Mouse (Mus musculus) embryonic facial prominence, embryonic 10.5 days (tissue): ENCODE data around the gene Recql5. TPM values are rescaled to one million over a fixed set of nuclear protein-coding genes. Genes with fewer than 3 reads are reported as not detected.

Experiments used
- DNase-seq: peaks from one replicate; pipeline ENCODE4 v3.0.0-alpha.2; 2017; ENCODE audit warnings: low spot score
- H3K27ac ChIP-seq: fragments of 300-500 bp; sonication (generic); replicated peaks from 2 replicates; pipeline ENCODE4 v1.5.1; 2016; ENCODE audit warnings: mild to moderate bottlenecking
- H3K27me3 ChIP-seq: fragments of 300-500 bp; sonication (generic); replicated peaks from 2 replicates; pipeline ENCODE4 v1.6.1; 2016; ENCODE audit warnings: low read depth, mild to moderate bottlenecking; ENCODE audit not compliant: poor library complexity, severe bottlenecking
- H3K36me3 ChIP-seq: fragments of 300-500 bp; sonication (generic); replicated peaks from 2 replicates; pipeline ENCODE4 v1.6.1; 2016; ENCODE audit warnings: mild to moderate bottlenecking, moderate library complexity
- H3K4me1 ChIP-seq: fragments of 300-500 bp; sonication (generic); 2 replicates; pipeline ENCODE4 v1.6.1; 2016
- H3K4me3 ChIP-seq: fragments of 300-500 bp; sonication (generic); 2 replicates; pipeline ENCODE4 v1.5.1; 2016; ENCODE audit warnings: mild to moderate bottlenecking, moderate library complexity
- H3K9me3 ChIP-seq: fragments of 300-500 bp; sonication (generic); 2 replicates; pipeline ENCODE4 v1.6.1; 2016; ENCODE audit warnings: mild to moderate bottlenecking
- WGBS: fragments of 180-500 bp; shearing (Covaris S2); methylation state at CpG from one replicate; pipeline ENCODE4 v1.1.7; 2016; 5-methylcytosine and 5-hydroxymethylcytosine counted together
- polyA plus RNA-seq: library from polyadenylated mRNA; unstranded; fragments of >200 nt; fragmentation: Nextera tagmentation; extraction: Ambion mirVana; gene quantifications from 2 replicates; pipeline ENCODE4 v1.2.1, GENCODE M21; 2016

Gene Recql5
- polyA plus RNA-seq, 1 experiment from 2014 or later: 27.9 TPM

- H3K27ac ChIP-seq: peak overlapping the region; percentile 70
- peaks cover 29% of the 10 kb centered on the region; the same call in 1 of the 2 replicates for H3K36me3 ChIP-seq
- peaks cover 64% of the 10 kb centered on the region for H3K4me1 ChIP-seq
- 77% methylated on average over 8 of the region's 8 CpGs for WGBS
- peak overlapping the region; percentile 25; the same call in 1 of the 2 replicates for H3K4me3 ChIP-seq
- H3K27me3 ChIP-seq: no peaks in the 10 kb centered on the region
- DNase-seq: no peak
- no peaks in the 10 kb centered on the region for H3K9me3 ChIP-seq
These were observed 28.9 kb downstream of the Recql5 start for GRCm38 (mm10) chr11:115904231-115904955.

- Histone ChIP-seq H3K4me1 (peaks cover 71% of the 10 kb centered on the region), H3K27me3 (no peaks in the 10 kb centered on the region)
- WGBS: 75% methylated on average over 11 of the region's 11 CpGs
These were observed 29.7 kb downstream of the Recql5 start for GRCm38 (mm10) chr11:115903384-115904230.

GRCm38 (mm10) chr11:115902831-115903230 is 30.4 kb downstream of the Recql5 start:
- Histone ChIP-seq H3K9me3 (no peaks in the 10 kb centered on the region), H3K27me3 (no peaks in the 10 kb centered on the region), H3K4me3 (no peak overlapping the region), H3K36me3 (peaks cover 18% of the 10 kb centered on the region; the same call in 1 of the 2 replicates), H3K27ac (peak overlapping the region; percentile 53), H3K4me1 (peaks cover 75% of the 10 kb centered on the region)
- no peak for DNase-seq
- WGBS: 89% methylated on average over 1 of the region's 1 CpGs

More at GRCm38 (mm10) chr11:115903384-115904230, 29.7 kb downstream of the Recql5 start:
- Histone ChIP-seq H3K27ac (peak overlapping the region; percentile 70), H3K36me3 (peaks cover 25% of the 10 kb centered on the region; the same call in 1 of the 2 replicates), H3K4me3 (no peak overlapping the region), H3K9me3 (no peaks in the 10 kb centered on the region)
- no peak for DNase-seq

- peaks cover 75% of the 10 kb centered on the region for H3K4me1 ChIP-seq
- H3K27ac ChIP-seq: peak overlapping the region; percentile 53
- no peak for DNase-seq
- peaks cover 22% of the 10 kb centered on the region for H3K36me3 ChIP-seq
- WGBS: 76% methylated on average over 5 of the region's 5 CpGs
- H3K9me3 ChIP-seq: no peaks in the 10 kb centered on the region
- H3K4me3 ChIP-seq: 0 out of 2 replicates have a peak overlapping the region, but pooled peaks have one; percentile 13
- H3K27me3 ChIP-seq: no peaks in the 10 kb centered on the region
These were observed 31.1 kb downstream of the Recql5 start for GRCm38 (mm10) chr11:115902177-115902576.

GRCm38 (mm10) chr11:115901338-115902161 is 31.7 kb downstream of the Recql5 start:
- peak overlapping the region; percentile 59 for H3K27ac ChIP-seq
- DNase-seq: no peak
- no peaks in the 10 kb centered on the region for H3K27me3 ChIP-seq

DNA sequence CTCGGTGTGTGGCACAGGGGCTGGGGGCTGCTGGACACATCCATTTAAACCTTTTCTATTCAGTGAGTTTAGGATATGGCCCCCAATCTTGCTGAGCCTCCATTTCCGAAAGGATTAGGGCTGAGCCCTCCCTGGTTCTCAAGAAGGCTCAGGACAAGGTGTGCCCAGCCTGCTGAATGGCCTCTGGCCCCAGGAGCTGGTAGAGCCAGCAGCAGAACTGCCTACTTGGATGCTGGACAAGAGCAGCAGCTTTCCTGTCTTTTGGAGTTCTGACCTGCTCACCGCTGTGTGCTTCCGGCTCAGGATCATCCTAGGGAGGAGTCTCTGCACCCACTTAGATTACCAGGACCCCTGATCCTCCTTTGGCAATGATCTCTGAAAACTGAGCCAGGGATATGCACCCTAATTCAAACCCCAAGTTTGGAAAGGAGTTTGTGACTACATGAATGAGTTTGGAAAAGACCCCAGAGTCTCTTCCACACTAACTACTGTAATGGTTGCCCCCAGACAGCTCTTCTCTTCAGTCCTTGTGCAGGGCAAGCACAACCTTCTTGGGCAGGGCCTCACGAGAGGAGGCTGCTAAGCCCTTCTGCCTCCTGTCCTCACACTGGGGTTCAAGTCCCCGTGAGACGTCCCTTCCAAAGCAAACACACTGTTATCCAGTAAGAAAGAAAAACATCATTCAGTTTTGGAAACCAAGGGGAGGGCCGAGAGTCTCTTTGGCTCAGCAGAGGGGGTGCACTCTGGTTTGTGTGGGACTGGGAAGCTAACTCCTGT is 32.5 kb downstream of the Recql5 start:
- Histone ChIP-seq H3K27me3 (no peaks in the 10 kb centered on the region), H3K36me3 (peaks cover 32% of the 10 kb centered on the region), H3K4me3 (peak overlapping the region; percentile 36), H3K9me3 (no peaks in the 10 kb centered on the region), H3K4me1 (peaks cover 68% of the 10 kb centered on the region), H3K27ac (peak overlapping the region; percentile 59)
- DNase-seq: no peak
- WGBS: 76% methylated on average over 8 of the region's 8 CpGs

More at GRCm38 (mm10) chr11:115901338-115902161, 31.7 kb downstream of the Recql5 start:
- WGBS: 84% methylated on average over 9 of the region's 9 CpGs
- H3K36me3 ChIP-seq: peaks cover 24% of the 10 kb centered on the region
- peaks cover 75% of the 10 kb centered on the region for H3K4me1 ChIP-seq
- H3K9me3 ChIP-seq: no peaks in the 10 kb centered on the region
- peak overlapping the region; percentile 13; the same call in 1 of the 2 replicates for H3K4me3 ChIP-seq

DNA sequence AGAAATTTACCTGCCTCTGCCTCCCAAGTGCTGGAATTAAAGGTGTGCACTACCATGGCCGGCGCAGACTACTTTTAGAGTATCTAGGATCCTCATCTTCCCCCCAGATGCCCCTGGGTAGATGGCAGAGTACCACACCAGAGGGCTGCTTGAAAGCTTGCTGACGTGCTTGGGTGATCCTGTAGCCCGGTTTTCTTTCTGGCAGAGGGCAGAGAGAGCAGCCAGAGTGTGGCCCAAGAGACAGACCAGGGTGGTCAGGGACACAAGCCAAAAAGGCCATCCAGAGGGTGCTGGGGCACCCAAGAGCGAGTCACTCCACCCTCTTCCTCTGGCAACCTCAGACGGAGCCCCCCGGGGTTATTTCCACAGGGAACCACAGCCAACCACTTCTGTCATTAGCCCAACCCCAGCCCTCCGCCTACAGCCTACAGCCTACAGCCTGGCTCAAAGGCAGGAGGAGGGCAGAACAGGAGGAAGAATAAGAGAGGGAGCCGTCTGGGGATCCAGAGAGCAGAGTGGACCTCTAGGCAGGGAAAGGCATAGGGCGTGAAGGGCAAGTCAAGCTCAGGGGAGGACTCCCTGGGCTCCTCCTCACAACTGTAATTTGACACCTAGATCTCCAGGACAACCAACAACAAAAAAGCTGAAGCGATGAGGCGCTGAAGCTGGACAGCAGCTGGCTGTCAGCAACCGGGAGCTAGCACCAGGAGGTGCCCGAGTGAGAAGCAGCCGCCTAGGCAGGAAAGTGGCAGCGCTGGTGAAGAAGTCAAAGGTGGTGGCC is 33.6 kb downstream of the Recql5 start, which contains the start of gene Smim5:
Smim5 (plus strand) TSS at position 481 of the 781 bp plus-strand sequence.
- peak; percentile 73 for DNase-seq
- H3K4me3 ChIP-seq: peak within 1 kb of the TSS; percentile 36
- 30% methylated on average over 16 of the region's 16 CpGs for WGBS
- H3K27ac ChIP-seq: peak within 1 kb of the TSS; percentile 66
- H3K4me1 ChIP-seq: peaks cover 58% of the 10 kb centered on the region
- H3K9me3 ChIP-seq: no peaks in the 10 kb centered on the region
- peaks cover 35% of the 10 kb centered on the region for H3K36me3 ChIP-seq
- H3K27me3 ChIP-seq: no peaks in the 10 kb centered on the region

- Histone ChIP-seq H3K4me3 (no peak overlapping the region), H3K9me3 (no peaks in the 10 kb centered on the region), H3K27me3 (no peaks in the 10 kb centered on the region), H3K36me3 (peaks cover 38% of the 10 kb centered on the region), H3K4me1 (peaks cover 50% of the 10 kb centered on the region), H3K27ac (no peak overlapping the region; the same call in 1 of the 2 replicates)
- DNase-seq: peak; percentile 54
- 17% methylated on average over 4 of the region's 4 CpGs for WGBS
These were observed 34.4 kb downstream of the Recql5 start for GRCm38 (mm10) chr11:115898886-115899285.

GRCm38 (mm10) chr11:115898446-115898845 is 34.8 kb downstream of the Recql5 start:
- no peak overlapping the region for H3K4me3 ChIP-seq
- H3K36me3 ChIP-seq: peaks cover 42% of the 10 kb centered on the region
- DNase-seq: no peak
- H3K27me3 ChIP-seq: no peaks in the 10 kb centered on the region
- WGBS: 85% methylated on average over 7 of the region's 7 CpGs
- peaks cover 46% of the 10 kb centered on the region for H3K4me1 ChIP-seq
- H3K9me3 ChIP-seq: no peaks in the 10 kb centered on the region
- no peak overlapping the region for H3K27ac ChIP-seq

- Histone ChIP-seq H3K36me3 (peaks cover 64% of the 10 kb centered on the region), H3K9me3 (no peaks in the 10 kb centered on the region), H3K27me3 (no peaks in the 10 kb centered on the region), H3K27ac (no peak overlapping the region; the same call in 1 of the 2 replicates), H3K4me1 (peaks cover 31% of the 10 kb centered on the region), H3K4me3 (no peak overlapping the region)
- no peak for DNase-seq
- 69% methylated on average over 14 of the region's 14 CpGs for WGBS
These were observed 38.3 kb downstream of the Recql5 start for GRCm38 (mm10) chr11:115894755-115895520.
